Mouse (Mus musculus) kidney, adult 9 months (tissue): ENCODE measurements at regions not wholly inside any gene's neighbourhood (a gene's known extent, or its start where the extent isn't known, plus 50 kb on each side); places are given as distances from the start of the nearest gene placed in this dataset.
A peak's percentile ranks its signal among the peaks of the same experiment; 100 is the strongest.

Experiments used
- DNase-seq: peaks from one replicate; pipeline ENCODE4 v3.0.0; 2022

- no peak for DNase-seq
Observed at GRCm38 (mm10) chr1:33042424-33042823, 495.3 kb upstream of the Gm5415 start.

DNA sequence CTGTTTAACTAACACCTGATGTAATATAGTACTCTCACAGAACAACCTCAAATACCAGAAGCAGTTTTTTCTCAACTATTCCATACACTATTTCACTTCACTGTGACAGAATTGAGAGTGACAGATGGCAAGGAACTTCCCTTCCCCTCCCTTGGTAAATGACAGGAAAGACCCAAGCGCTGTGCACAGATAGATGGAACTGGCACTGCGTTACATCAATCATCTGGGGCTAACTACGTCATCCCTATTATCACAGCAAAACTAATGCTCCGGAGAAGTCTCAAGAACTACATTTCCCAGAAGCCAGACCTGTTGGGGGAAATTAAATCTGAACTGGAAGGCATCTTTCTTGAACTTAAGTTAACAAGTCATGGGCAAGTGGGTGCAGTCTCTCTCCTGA, 493.6 kb upstream of the Gm5415 start:
- DNase-seq, result no peak

DNA sequence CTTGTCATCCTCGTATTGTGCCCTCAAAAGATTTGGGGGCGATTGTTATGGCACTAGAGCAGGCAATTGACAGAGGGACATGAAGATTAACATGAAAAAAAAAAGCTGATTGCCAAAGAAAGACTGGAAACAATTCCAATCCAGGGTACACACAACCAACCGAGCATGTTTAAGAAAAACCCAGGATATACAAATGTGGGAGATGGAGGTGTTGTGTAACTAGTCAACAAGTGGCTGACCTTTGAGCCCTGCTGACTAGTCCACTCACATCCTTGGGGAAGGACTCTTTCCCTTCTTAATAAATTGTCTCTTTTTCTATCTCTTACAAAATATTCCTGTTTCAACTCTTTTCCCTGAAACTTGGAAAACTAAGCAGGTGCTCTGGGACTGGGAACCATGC, 484.9 kb upstream of the Gm5415 start:
- no peak for DNase-seq

- no peak for DNase-seq
Observed at GRCm38 (mm10) chr1:33026683-33027415, 479.8 kb upstream of the Gm5415 start.

DNA sequence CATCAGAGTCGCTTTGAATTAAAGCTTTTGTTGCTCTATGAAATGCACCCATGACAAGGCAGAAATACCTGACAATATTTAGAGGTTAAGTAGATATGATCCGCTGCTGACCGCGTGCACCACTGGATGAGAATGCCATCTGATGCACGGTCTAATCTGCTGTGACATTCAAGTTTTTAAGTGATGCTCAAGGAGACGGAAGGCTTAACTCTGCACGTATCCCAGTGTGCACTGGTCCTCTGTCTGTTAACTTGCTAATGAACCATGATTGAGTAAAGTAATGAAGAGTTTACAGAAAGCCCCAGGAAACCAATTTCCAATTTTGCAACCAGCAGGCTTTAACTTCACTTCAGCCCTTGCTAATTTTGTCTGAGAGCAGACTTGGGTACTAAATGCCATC, 478.3 kb upstream of the Gm5415 start:
- no peak for DNase-seq

DNA sequence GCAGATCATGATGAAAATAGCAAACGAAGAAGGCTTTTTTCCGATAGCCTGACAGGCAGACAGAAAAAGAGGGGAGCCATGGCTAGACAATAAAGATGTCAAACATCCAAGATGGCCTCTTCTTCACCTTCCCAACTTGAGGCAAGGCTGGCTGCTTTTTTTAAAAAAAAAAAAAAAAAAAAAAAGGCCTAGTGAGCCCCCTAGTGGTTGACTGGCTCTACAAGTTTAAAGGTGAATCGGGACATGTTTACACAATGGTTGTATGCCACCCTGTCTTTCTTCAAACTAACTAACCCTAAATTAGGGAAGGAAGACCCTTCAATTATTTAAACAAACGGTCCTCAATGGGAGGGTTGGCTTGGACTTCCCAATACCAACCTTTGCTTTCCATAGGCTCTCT, 475.8 kb upstream of the Gm5415 start:
- DNase-seq, result no peak

DNA sequence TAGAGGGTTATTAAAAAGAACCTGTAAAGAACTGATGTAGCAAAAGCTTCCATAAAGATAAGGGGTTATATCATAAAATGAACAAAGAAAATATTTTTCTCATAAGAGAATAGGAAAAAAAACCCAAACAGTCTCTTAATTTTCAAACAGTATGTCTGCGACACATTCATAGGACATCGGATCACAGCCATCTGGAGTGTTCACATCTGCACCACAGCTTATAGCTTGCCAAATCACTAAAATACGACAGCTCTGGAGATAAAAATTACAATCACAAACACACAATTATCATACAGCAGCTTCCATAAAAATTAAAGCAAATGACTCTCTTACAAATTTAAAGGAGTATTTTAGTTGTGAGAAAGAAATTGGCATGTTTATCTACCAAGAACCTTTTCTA, 456.9 kb upstream of the Gm5415 start:
- DNase-seq, result no peak

DNA sequence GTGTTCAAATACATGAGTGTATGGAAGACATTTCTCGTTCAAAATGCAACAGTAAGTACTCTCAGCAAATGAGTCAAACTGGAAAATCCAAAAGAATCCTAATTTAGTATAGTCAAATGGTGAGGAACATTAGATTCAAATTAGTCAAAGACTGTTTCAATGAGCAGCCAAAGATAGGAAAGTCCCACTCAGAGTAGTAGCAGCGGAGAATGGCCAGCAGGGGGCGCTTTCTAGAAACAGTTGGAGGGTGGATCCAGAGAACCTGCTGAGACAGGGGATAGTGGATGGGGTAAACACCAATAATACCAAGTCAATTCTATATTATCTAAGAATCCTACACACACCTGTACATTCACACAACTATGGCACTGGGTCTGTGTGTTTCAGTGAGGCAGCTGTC, 417.9 kb upstream of the Gm5415 start:
- DNase-seq, result peak; percentile 3

DNA sequence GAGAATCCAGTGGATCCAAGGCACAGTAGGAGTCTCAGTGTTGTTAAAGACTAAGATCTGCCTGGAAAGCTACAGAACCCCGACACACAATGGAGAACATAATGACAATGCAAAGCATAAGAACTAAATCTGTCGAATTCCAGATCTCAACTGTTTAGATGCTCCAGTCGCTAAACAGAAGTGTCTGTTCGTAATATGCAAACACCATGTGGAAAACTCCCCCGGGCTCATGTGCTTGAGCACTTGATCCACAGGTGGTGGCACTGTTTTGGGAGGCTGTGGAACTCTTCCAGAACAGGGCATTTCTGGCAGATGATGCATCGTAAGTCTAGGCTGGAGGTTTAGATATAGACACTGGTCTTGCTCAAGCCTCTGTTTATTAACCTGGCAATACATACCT, 412.2 kb upstream of the Gm5415 start:
- no peak for DNase-seq

GRCm38 (mm10) chr1:32946254-32946653, 399.2 kb upstream of the Gm5415 start:
- DNase-seq, result no peak

GRCm38 (mm10) chr1:32930381-32930780, 383.3 kb upstream of the Gm5415 start:
- DNase-seq, result no peak

DNA sequence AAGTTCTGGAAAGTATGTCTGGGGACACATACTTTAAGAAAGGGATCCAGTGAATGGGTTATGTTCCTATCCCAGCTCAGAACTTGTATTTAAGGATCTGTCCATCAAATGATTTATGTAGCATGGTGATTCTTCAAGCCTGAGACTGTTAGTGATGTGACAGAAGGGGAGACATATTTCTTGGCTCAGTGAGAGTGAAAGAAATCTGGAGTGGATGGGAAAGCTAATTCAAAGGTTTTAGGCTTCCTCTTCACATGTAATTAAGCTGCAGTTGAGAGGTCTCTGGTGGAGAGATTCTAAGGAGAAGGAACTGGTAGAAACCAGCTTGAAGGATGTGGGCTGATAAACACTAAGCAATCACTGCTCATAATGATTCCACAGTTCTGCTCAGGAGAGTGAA, 355.3 kb upstream of the Gm5415 start:
- no peak for DNase-seq

DNA sequence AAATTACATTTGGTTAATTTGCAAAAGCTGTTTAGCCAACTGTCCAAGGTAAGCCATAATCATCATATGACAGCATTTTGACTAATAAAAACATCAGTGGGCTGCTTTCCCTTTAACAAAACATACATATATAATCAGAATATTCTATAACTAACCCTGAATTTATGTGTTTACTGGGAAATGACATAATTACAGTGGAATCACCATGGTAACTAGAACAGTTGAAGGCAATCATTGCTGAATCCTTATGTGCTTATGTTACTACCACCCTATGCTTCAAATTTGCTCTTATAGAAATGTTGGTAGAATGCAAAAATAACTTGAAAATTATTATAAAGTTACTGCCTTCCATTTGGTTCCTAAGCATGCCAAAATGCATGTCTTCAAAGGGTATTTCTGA, 340.6 kb upstream of the Gm5415 start:
- no peak for DNase-seq

GRCm38 (mm10) chr1:32872920-32873319, 325.8 kb upstream of the Gm5415 start:
- DNase-seq, result no peak

- no peak for DNase-seq
Observed at GRCm38 (mm10) chr1:32866111-32866510, 319.0 kb upstream of the Gm5415 start.

DNA sequence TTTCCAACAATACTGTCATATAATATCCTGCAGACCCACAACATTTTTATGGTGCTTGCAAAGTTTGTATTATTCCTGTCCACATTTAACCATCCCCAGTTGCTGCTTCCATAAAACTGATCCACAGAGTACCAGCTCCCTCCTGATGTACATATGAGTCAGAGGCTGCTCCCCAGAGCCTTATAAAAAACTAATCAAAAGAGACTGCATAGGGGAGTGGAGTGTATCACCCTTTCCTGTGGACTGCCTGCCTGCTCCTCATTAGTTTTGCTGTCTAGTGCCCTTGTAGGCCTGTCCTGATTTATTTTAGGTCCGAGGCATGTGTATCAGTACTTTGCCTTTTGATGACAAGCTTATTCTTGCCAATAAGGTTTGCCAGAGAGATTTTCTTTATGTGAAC, 310.9 kb upstream of the Gm5415 start:
- DNase-seq, result no peak
